Mouse (Mus musculus): Measurements from ENCODE around the gene Pgrmc2. TPM values are rescaled to one million over a fixed set of nuclear protein-coding genes. Genes with fewer than 3 reads are reported as not detected.
A peak's percentile ranks its signal among the peaks of the same experiment; 100 is the strongest.

Pgrmc2 gene
- polyA plus RNA-seq, 2 experiments: 11.5 to 12.9 TPM

- WGBS (ENCODE audit: insufficient replicate concordance): 83% methylated on average over 5 of the region's 5 CpGs
- H3K27me3 ChIP-seq (ENCODE audit: control insufficient read depth, insufficient read depth, low read length): no peaks in the 10 kb centered on the region
- peaks cover 7 to 19% of the 10 kb centered on the region in 2 experiments for H3K4me1 ChIP-seq (replicated peaks; ENCODE audit: control insufficient read depth in 2 of 2, insufficient read depth in 2 of 2, low read length in 1 of 2)
- H3K36me3 ChIP-seq (replicated peaks; ENCODE audit: control insufficient read depth, insufficient read depth, low read depth): no peaks in the 10 kb centered on the region
- TF ChIP-seq EP300 (IDR thresholded peaks at IDR 0.05; ENCODE audit: low read depth) (no peak), CTCF (IDR thresholded peaks at IDR 0.05; ENCODE audit: low read depth) (no peak)
- H3K9ac ChIP-seq (replicated peaks): peak overlapping the region; percentile 27; the same call in 1 of the 2 replicates
- DNase-seq (ENCODE audit: low read depth in 3 of 3, low spot score in 3 of 3) (no peak), ATAC-seq (ENCODE audit: insufficient read depth) (no peak)
- H3K4me2 ChIP-seq (ENCODE audit: low read depth): peak overlapping the region; percentile 84
- H3K9me3 ChIP-seq (ENCODE audit: control insufficient read depth, low read length): no peaks in the 10 kb centered on the region
- H3K4me3 ChIP-seq (ENCODE audit: insufficient read depth in 1 of 2, low read depth in 2 of 2, low read length in 2 of 2): peak overlapping the region in 1 of 2 experiments; percentile 91; a peak in 1 of 4 replicates
- no peak overlapping the region for H3K27ac ChIP-seq
Measured at GRCm38 (mm10) chr3:41084421-41084820, 1.6 kb upstream of the Pgrmc2 start.

- Histone ChIP-seq H3K9ac (replicated peaks) (peak overlapping the region; percentile 78), H3K4me3 (ENCODE audit: insufficient read depth in 1 of 2, low read depth in 2 of 2, low read length in 2 of 2) (peak overlapping the region; percentile 54 to 91), H3K4me1 (replicated peaks; ENCODE audit: control insufficient read depth in 2 of 2, insufficient read depth in 2 of 2, low read length in 1 of 2) (peaks cover 7 to 19% of the 10 kb centered on the region in 2 experiments), H3K4me2 (ENCODE audit: low read depth) (peak overlapping the region; percentile 84), H3K9me3 (ENCODE audit: control insufficient read depth, low read length) (no peaks in the 10 kb centered on the region), H3K27ac (peak overlapping the region; percentile 78), H3K36me3 (replicated peaks; ENCODE audit: control insufficient read depth, insufficient read depth, low read depth) (no peaks in the 10 kb centered on the region), H3K27me3 (ENCODE audit: control insufficient read depth, insufficient read depth, low read length) (no peaks in the 10 kb centered on the region)
- no peak for TF ChIP-seq EP300 (IDR thresholded peaks at IDR 0.05; ENCODE audit: low read depth)
- TF ChIP-seq CTCF (IDR thresholded peaks at IDR 0.05; ENCODE audit: low read depth): no peak
- ATAC-seq (ENCODE audit: insufficient read depth) (peak; percentile 10), DNase-seq (ENCODE audit: low read depth in 3 of 3, low spot score in 3 of 3) (peak in 1 of 3 experiments; percentile 19)
- under 1% methylated on average over 6 of the region's 6 CpGs for WGBS (ENCODE audit: insufficient replicate concordance)
Measured at GRCm38 (mm10) chr3:41083790-41084112, 905 bp upstream of the Pgrmc2 start.

- H3K36me3 ChIP-seq (replicated peaks; ENCODE audit: control insufficient read depth, insufficient read depth, low read depth): no peaks in the 10 kb centered on the region
- H3K27me3 ChIP-seq (ENCODE audit: control insufficient read depth, insufficient read depth, low read length): no peaks in the 10 kb centered on the region
- 0% methylated on average over 35 of the region's 43 CpGs for WGBS (ENCODE audit: insufficient replicate concordance)
- peak overlapping the region; percentile 59 for H3K27ac ChIP-seq
- H3K9ac ChIP-seq (replicated peaks): peak overlapping the region; percentile 83
- H3K9me3 ChIP-seq (ENCODE audit: control insufficient read depth, low read length): no peaks in the 10 kb centered on the region
- TF ChIP-seq EP300 (IDR thresholded peaks at IDR 0.05; ENCODE audit: low read depth) (no peak), CTCF (IDR thresholded peaks at IDR 0.05; ENCODE audit: low read depth) (no peak)
- peaks cover 7 to 19% of the 10 kb centered on the region in 2 experiments for H3K4me1 ChIP-seq (replicated peaks; ENCODE audit: control insufficient read depth in 2 of 2, insufficient read depth in 2 of 2, low read length in 1 of 2)
- ATAC-seq (ENCODE audit: insufficient read depth): peak; percentile 5
- peak overlapping the region; percentile 69 to 91 for H3K4me3 ChIP-seq (ENCODE audit: insufficient read depth in 1 of 2, low read depth in 2 of 2, low read length in 2 of 2)
- DNase-seq (ENCODE audit: low read depth in 3 of 3, low spot score in 3 of 3): no peak
- H3K4me2 ChIP-seq (ENCODE audit: low read depth): peak overlapping the region; percentile 84
Measured at GRCm38 (mm10) chr3:41082520-41082884, 344 bp downstream of the Pgrmc2 start.

GRCm38 (mm10) chr3:41081474-41082301 is 1.2 kb downstream of the Pgrmc2 start:
- H3K27me3 ChIP-seq (ENCODE audit: control insufficient read depth, insufficient read depth, low read length): no peaks in the 10 kb centered on the region
- no peak for ATAC-seq (ENCODE audit: insufficient read depth)

GRCm38 (mm10) chr3:41080724-41081123 is 2.1 kb downstream of the Pgrmc2 start:
- Histone ChIP-seq H3K4me2 (ENCODE audit: low read depth) (peak overlapping the region; percentile 84), H3K4me1 (replicated peaks; ENCODE audit: control insufficient read depth in 2 of 2, insufficient read depth in 2 of 2, low read length in 1 of 2) (peaks cover 7 to 19% of the 10 kb centered on the region in 2 experiments), H3K4me3 (ENCODE audit: insufficient read depth in 1 of 2, low read depth in 2 of 2, low read length in 2 of 2) (peak overlapping the region; percentile 12; a peak in 2 of 4 replicates), H3K9ac (replicated peaks) (peak overlapping the region; percentile 28; the same call in 1 of the 2 replicates), H3K27ac (no peak overlapping the region), H3K9me3 (ENCODE audit: control insufficient read depth, low read length) (no peaks in the 10 kb centered on the region), H3K36me3 (replicated peaks; ENCODE audit: control insufficient read depth, insufficient read depth, low read depth) (no peaks in the 10 kb centered on the region), H3K27me3 (ENCODE audit: control insufficient read depth, insufficient read depth, low read length) (no peaks in the 10 kb centered on the region)
- DNase-seq (ENCODE audit: low read depth in 3 of 3, low spot score in 3 of 3): peak; percentile 37 to 51 (median 41)
- TF ChIP-seq CTCF (IDR thresholded peaks at IDR 0.05; ENCODE audit: low read depth) (no peak), EP300 (IDR thresholded peaks at IDR 0.05; ENCODE audit: low read depth) (no peak)
- no peak for ATAC-seq (ENCODE audit: insufficient read depth)
- WGBS (ENCODE audit: insufficient replicate concordance): 22% methylated on average over 3 of the region's 3 CpGs

More at GRCm38 (mm10) chr3:41081474-41082301, 1.2 kb downstream of the Pgrmc2 start:
- Histone ChIP-seq H3K9ac (replicated peaks) (peak overlapping the region; percentile 83), H3K9me3 (ENCODE audit: control insufficient read depth, low read length) (no peaks in the 10 kb centered on the region), H3K36me3 (replicated peaks; ENCODE audit: control insufficient read depth, insufficient read depth, low read depth) (no peaks in the 10 kb centered on the region), H3K4me3 (ENCODE audit: insufficient read depth in 1 of 2, low read depth in 2 of 2, low read length in 2 of 2) (peak overlapping the region; percentile 69 to 91), H3K27ac (peak overlapping the region; percentile 59), H3K4me2 (ENCODE audit: low read depth) (peak overlapping the region; percentile 84), H3K4me1 (replicated peaks; ENCODE audit: control insufficient read depth in 2 of 2, insufficient read depth in 2 of 2, low read length in 1 of 2) (peaks cover 7 to 19% of the 10 kb centered on the region in 2 experiments)
- 6% methylated on average over 23 of the region's 23 CpGs for WGBS (ENCODE audit: insufficient replicate concordance)
- peak; percentile 41 to 59 (median 55) for DNase-seq (ENCODE audit: low read depth in 3 of 3, low spot score in 3 of 3)
- no peak for TF ChIP-seq CTCF (IDR thresholded peaks at IDR 0.05; ENCODE audit: low read depth)
- TF ChIP-seq EP300 (IDR thresholded peaks at IDR 0.05; ENCODE audit: low read depth): no peak
